Mouse (Mus musculus): ENCODE measurements at regions not wholly inside any gene's neighbourhood (a gene's known extent, or its start where the extent isn't known, plus 50 kb on each side); places are given as distances from the start of the nearest gene placed in this dataset.

- DNase-seq (ENCODE audit: low spot score in 2 of 2): no peak
Measured at GRCm38 (mm10) chr8:127968026-127968425, 390.4 kb upstream of the Nrp1 start.

GRCm38 (mm10) chr8:127973194-127973593, 385.2 kb upstream of the Nrp1 start:
- no peak for DNase-seq (ENCODE audit: low spot score in 2 of 2)

DNA sequence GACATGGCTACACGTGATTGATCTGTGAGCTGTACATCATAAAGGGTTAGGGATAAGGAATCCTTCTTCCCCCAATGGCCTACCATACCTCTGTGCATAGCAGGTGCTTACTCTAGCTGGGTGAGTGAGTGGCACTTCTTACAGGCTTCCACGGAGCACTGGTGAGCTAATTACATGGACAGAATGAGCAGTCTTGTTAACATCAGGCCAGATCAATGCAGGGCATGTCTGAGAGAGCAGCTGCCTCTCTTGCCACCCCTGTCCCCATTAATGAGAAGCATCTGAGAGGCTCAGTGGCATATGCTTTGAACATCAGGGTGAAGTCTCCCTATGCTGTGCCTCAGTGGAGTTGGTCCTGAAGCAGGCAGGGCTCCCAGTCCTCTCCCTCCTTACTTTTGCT, 380.7 kb upstream of the Nrp1 start:
- no peak for DNase-seq (ENCODE audit: low spot score in 2 of 2)

- no peak for DNase-seq (ENCODE audit: low spot score in 2 of 2)
Measured at GRCm38 (mm10) chr8:127979180-127980030, 379.0 kb upstream of the Nrp1 start.

DNA sequence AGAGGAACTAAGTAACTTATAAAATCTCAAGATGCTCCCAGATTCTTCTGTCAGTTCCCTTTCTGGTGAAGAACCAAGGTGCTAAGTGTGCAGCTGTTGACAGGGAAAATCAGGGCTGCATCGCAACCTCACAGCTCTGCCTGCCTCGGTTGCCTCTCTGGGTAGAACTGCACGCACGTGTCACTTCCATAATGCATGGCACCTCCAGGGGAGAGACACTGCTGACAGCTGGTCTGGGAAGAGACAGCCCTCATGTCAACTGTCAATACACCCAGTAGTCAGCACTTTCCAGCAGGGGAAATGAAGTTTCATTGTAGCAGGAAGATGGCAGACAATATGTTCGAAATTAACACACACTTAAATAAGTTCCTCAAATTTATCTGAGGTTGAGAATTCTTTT, 376.2 kb upstream of the Nrp1 start:
- no peak for DNase-seq (ENCODE audit: low spot score in 2 of 2)

- DNase-seq (ENCODE audit: low spot score in 2 of 2): no peak
Measured at GRCm38 (mm10) chr8:127985616-127986015, 372.8 kb upstream of the Nrp1 start.

DNA sequence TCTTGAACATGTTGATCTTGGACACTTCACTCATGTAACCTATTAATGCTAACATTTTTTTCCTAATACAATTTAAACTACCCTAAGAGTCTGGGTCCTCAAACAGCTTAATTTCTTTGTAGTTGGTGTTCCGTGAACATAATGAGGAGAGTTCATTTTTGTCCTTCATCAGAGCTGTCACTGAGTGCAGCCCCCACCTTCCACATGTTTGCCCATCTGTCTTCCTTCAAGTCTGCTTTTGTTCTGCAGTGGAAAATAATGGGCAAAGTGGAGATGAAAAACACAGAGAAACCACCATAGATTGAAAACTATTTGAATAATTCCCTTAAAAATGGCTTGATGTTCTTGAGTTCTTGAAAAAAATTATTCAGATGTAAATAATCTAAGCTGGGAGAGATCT, 369.5 kb upstream of the Nrp1 start:
- DNase-seq (ENCODE audit: low spot score in 2 of 2): no peak

DNA sequence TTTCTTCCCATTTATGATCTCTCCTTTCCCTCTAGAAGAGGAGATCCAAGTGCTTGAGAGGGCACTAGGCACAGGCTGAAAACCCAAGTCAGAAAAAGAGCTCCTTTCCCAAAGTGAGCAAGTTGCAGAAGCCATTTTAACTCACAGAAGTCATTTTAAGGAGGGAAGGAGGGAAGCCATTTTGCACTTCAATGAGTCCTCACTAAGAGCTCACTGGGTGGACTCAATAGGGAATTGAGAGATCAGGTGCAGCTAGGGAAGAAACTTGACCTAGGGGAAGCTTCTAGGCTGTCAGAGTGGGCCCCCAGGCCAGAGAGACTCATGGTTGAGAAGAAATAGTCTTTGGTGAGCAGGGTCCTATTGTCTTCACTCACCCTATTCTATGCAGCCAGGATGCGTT, 363.5 kb upstream of the Nrp1 start:
- DNase-seq (ENCODE audit: low spot score in 2 of 2): no peak

DNA sequence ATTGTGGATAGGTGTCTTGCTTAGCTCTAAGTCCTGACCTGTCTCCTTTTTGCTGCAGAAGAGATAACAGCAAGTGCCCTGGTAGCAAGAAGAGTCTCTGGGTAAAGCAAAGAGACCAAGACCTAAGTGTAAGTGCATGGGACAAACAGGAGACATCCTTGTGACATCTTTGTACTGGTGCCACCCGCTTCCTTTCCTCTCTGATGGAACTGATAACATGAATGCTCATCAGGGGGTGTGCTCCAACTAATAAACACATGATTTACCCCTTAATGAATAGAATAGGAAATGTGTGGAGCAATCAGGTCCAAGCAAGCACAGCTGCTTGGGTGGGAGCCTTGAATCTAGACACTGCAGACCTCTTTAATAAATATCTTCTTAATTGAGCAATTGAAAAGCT, 362.9 kb upstream of the Nrp1 start:
- DNase-seq (ENCODE audit: low spot score in 2 of 2): no peak

GRCm38 (mm10) chr8:128002386-128002785, 356.0 kb upstream of the Nrp1 start:
- DNase-seq (ENCODE audit: low spot score in 2 of 2): no peak

DNA sequence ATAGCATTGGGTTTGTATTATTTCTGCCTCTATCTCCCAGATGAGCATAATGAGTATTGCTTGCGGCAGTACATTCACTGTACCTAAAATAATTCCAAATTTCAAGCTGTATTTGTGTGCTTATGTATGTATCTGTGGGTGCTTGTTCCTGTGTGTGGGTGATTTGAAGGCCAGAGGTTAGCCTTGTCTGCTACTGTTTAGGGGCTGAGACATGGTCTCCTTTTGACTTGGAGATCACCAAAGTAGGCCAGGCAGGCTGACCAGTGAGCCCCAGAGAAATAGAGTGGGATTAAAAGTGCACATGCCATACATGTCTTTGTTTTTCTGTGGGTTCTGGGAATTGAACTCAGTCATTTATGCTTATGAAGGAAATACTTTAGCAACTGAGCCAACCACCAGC, 355.6 kb upstream of the Nrp1 start:
- DNase-seq (ENCODE audit: low spot score in 2 of 2): no peak

GRCm38 (mm10) chr8:128003385-128003784, 355.0 kb upstream of the Nrp1 start:
- no peak for DNase-seq (ENCODE audit: low spot score in 2 of 2)

- DNase-seq (ENCODE audit: low spot score in 2 of 2): no peak
Measured at GRCm38 (mm10) chr8:128003881-128004286, 354.5 kb upstream of the Nrp1 start.

DNA sequence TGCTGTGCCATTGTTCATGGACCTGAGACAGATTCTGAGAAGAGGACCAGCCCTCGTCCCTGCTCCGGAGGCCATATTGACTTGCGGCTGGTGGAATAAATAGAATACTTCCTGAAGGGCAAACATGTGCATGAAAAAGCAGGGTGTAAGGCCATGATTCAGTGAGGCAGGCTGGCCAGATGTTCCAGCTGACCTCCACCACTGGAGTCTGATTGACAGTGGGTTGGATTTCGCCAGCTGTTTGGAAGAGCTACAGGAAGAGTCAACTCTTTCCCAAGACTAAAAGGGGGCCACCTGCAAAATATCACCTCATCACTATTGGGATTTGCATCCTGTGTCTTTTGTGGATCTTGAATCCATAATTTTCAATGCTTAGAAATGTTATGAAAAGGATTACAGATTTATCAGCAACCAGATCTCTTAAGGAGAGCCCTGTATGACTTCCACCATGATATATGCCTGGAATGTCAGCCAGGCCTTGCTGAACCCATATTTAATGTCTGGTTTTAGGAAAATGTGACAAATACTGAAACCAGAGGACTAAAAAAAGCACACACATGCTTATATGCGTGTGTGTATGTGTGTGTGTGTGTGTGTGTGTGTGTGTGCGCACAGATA, 348.9 kb upstream of the Nrp1 start:
- DNase-seq (ENCODE audit: low spot score in 2 of 2): no peak

GRCm38 (mm10) chr8:128017171-128017570, 341.2 kb upstream of the Nrp1 start:
- no peak for DNase-seq (ENCODE audit: low spot score in 2 of 2)

DNA sequence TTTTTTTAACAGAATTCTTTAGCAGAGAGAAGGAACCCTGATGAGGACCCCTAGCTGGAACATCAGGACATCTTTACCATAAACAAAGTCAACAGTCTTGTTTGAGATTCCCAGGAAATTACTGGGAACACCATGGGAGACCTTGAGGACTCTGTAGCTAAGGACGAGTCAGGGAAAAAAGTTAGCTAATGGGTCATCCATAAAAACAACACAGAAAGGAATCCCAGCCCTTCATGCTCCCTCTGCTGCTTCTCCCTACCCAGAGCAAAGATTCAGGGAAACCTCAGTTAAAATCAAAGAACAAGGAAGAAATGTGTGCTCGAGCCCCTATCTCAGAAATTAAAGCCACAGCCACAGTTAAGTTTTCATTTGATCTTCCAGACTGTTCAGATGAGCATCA, 334.7 kb upstream of the Nrp1 start:
- DNase-seq (ENCODE audit: low spot score in 2 of 2): no peak

- DNase-seq (ENCODE audit: low spot score in 2 of 2): no peak
Measured at GRCm38 (mm10) chr8:128024774-128025222, 333.6 kb upstream of the Nrp1 start.

GRCm38 (mm10) chr8:128025251-128025856, 333.1 kb upstream of the Nrp1 start:
- peak; percentile 43 to 75 for DNase-seq (ENCODE audit: low spot score in 2 of 2)

GRCm38 (mm10) chr8:128026981-128027380, 331.4 kb upstream of the Nrp1 start:
- no peak for DNase-seq (ENCODE audit: low spot score in 2 of 2)

DNA sequence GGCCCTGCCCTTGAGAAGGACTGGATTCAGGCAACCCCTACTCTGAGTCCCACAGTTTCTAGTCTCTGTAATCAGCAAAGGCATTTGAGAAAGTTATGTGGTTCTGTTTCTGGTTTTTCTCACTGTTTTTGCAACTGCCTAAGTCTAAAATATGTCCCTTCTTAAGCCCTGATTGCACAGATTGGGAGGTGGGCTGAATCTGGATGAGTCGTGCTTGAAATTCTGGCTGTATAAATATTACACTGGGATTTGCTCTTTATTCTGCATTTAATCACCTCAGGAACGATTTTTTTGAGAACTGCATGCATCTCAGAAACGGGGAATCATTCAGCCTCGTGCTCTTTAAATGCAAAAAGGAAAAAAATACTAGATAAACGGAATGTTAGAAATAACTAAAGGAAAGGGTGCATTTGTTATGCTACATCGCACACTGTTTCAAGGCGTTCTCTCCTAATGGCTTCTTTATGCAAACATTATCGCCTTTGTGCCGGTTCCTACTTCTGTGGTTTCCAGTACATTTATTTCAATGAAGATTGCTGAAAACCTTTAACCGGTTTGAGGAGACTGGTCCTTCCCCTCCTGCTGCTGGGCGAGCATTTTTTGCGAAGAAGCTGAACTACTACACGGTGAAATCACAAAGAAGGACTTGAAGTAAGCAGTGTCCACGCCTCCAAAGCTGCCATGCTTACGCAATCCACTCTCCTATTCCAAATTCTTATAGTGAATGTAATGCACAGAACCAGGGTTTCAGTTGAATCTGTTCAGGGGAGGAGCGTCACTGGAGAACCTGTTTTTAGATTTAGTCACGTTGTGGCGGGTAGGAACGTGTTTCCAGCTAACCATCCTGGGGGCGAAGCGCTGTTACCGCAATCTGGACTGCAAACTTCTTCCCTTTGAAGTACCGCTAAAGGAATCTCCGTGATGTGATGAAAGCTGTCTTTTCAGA, 327.8 kb upstream of the Nrp1 start:
- DNase-seq (ENCODE audit: low spot score in 2 of 2): no peak

DNA sequence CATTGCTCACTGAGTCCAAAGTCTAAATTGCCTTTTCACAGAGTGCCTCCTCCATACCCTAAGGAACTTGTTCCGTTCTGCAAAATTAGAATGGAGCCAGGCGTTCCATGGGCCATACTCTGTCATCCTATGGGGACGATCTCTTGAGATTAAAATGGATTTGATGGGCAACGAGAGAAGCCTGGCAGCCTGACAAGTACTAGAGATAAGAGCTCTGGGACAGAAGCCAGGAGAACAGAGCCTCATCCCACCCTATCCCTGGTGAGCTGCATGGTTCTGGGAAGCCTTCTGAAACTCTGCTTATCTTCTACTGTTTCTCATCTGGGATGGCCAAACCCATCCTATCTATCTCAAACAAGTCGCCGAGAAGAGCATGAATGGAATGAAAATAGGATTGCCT, 324.3 kb upstream of the Nrp1 start:
- no peak for DNase-seq (ENCODE audit: low spot score in 2 of 2)
